Mouse (Mus musculus): ENCODE data around the gene Lrrc45. TPM values are rescaled to one million over a fixed set of nuclear protein-coding genes. Genes with fewer than 3 reads are reported as not detected.

The Lrrc45 gene
- total RNA-seq, 2 experiments from 2014 or later = 24.3 to 27.7 TPM

DNA sequence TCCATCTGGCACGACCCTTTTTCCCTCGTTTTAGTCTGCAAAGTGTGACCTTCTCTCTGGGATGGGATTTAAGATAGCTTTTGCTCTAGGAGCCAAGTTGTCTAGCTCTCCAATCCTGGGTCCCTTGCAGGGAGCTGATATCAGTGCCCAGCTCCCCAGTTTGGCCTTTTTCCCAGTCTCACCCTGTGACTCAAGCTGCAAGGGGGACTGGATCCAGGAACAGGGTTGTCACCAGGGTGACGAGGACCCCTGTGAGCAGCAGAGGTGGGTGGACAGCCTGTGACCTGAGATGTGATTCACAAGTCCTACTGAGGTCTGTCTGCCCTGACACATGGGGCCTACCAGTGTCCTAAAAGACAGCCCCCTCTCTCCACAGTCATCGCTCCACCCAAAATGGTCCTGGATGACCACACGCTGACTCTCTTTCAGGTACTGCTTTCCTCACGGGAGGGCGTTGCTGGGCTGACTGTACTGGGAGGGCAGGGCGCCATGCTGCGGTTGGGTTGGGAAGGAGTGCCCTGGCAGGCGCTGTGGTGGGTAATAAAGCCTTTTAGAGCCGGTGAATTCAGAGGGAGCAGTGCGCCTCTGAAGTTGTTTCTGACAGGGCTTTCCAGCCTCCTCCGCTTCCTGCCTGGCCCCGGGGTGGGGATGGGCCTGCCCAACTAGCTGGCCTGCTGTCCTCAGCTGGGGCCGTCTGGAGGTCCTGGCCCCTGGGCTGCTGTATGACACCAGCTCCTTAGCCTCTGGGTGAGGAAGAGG, 9.8 kb upstream of the Lrrc45 start:
- peak; percentile 72 to 77 for DNase-seq

DNA sequence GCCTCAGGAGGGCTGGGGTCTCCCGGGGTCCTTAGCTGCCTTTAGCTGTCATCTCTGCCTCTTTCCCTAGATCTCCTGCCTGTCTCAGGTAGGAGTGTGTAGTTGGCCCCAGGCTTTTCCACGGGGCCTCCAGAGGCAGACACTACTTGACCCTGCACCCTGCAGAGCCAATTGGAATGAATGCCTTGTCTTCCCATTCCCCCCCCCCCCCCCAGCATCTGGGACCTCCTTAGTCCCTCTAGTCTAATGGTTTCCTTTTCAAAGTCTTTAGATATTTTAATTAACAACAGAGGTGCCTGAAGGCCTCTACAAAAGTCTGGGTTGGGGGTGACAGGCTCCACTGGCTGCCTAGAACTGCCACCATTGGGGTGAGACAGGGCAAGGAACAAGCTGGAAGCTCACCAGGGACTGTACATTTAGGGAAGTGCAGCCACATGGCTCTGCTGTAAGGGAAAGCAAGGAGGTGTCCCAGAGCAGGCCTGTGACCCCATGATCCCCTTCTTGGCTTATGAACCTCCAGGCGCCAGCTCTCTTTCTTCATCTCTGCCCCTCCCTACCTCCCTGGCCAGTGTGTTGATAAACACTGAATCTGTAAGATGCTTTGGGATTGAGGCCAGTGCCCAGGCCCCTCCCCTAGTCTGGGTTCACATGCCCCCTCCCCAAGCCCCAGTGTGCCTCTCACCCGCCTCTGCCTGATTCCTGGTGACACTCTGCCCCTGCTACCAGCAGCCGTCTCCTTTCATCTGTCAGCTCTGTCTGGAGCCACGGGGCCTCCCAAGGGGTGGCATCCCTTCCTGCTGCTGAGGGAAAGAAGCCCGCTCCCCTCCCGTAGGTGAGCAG, 9.0 kb upstream of the Lrrc45 start:
- no peak for DNase-seq

DNA sequence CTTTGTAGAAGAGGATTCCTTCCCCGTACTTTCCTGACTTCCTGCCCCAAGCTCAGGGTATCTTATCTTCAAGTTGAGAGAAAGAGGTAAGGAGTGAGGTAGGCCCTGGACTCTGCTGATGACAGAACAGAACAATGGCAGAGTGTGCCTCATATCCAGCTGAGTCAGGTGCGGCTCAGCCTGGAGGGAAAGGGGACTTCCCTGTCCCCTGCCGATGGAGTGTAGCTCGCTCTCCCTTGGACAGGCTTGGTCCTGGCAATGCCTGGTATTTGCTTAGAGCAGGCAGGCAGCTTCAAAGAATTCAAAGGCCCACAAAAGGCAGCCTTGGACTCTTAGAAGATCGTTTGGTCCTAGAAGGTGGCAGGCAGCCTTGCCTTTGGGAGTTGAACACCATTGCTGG, 7.6 kb upstream of the Lrrc45 start:
- DNase-seq = no peak

DNA sequence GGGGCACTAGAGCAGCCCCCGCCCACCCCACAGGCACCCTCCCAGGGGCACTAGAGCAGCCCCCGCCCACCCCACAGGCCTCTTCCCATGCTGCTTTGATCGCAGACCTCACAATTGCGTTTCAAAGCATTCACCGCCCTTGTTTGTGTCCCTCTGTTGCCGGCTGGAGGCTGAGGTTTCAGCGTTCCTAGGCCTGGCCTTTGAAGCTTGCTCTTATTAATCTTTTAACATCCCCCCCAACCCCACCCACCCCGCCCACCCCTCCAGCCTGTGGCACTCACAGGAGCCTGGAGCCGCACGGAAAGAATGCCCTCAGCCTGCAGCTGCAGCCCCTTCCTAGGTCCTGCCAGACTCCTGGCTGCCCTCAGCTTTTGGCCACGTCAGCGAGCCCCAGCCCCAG, 6.5 kb upstream of the Lrrc45 start:
- DNase-seq = no peak

GRCm38 (mm10) chr11:120707969-120708368, 5.8 kb upstream of the Lrrc45 start:
- DNase-seq = no peak

DNA sequence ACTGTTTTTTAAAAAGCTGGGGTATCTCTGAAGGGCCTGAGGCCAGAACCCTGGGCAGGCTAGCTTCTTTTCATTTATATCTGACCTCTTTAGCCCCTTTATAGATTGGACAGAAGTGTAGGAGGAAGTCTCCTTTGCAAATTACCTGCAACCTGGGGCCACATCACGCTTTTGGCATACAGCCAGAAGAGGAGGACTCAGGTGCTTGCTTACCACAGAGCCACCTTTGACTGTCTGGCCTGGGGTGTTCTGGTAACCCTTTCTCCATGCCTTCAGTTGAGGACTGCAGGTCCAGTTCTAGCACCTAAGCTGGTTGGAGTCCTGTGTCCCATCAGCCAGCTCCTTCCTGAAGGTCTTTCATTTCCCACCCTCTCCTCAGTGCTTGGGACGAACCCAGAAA, 4.2 kb upstream of the Lrrc45 start:
- DNase-seq = no peak

- no peak for DNase-seq
Observed at GRCm38 (mm10) chr11:120710672-120711071, 3.1 kb upstream of the Lrrc45 start.

DNA sequence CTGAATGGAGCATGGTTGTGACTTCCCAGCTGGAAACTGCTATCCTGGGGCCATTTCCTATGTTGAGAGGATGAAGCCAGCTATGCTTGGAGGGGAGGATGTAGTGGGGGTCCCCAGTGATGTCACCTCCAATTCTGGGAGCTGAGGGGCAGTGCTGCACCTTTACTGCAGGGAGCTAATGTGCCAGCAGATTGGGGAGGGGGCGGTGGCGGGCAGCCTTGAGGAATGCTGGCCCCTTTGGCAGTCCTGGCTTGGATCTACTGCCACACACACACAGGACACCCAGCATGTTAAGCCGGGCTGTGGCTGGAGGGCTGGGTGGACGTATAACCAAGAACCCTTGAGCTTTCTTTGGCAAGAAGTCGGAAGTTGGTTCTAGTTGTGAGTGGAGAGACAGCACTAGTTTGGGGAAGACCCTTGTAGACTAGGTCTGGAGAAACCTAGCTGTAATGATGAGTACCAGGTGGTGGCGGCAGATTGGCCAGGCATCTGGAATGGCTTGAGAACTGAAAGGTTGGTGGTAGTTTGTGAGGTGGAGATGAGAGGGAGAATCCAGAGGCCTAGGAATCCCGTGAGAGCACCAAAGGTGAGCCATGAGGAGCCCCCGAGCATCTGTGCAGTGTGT, 1.6 kb upstream of the Lrrc45 start:
- no peak for DNase-seq

- peak; percentile 65 to 82 for DNase-seq
Observed at GRCm38 (mm10) chr11:120712771-120713568, 755 bp upstream of the Lrrc45 start.

DNA sequence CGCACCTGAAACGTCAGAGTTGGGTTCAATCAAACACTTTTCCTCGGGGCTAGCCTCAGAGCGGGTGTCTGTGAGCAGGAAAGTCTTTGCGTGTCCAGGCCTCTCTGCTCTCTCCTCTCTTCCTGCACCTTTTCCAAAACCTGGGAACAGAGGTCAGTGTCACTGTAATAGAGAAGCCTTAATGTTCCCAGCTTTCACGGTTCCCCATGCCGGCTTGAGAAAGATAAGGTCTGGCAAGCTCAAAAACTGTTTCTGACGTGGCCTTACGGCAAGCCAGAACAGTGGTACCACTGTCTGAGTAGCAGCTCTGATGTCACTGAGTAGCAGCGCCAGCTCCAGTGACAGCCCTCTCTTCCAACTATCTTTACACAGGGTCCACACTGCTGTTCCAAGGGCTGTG, 821 bp downstream of the Lrrc45 start:
- DNase-seq = no peak

DNA sequence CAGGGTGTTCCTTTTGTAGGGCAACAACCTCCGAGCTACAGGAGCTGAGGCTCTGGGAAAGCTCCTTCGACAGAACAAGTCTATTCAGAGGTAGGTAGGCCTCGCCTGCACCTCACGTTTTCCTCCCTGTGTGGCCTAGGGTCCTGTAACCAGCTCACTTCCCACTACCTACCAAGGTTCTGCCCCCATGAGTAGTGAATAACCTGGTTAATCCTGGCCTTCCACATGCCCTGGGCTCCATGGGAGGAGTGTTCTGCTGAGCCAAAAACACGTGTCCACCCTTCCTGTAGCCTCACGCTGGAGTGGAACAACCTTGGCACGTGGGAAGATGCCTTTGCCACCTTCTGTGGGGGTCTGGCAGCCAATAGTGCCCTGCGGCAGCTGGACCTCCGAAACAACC, 1.4 kb downstream of the Lrrc45 start:
- no peak for DNase-seq

DNA sequence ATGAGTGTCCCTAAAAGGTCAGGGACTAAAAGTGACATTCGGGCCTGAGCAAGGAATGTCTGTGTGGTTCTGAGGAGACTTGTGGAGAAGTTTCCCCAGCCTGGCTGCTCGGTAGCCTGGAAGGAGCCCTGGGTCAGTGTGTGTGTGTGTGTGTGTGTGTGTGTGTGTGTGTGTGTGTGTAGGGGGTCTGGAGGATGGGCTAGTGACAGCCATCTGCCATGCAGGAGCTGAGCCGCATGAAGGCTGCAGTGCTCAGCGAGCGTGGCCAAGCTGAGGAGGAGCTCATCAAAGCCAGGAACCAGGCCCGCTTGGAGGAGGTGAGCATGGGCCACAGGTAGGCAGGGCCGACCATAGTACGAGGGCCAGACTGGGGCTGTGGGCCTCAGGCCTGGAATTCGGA, 5.5 kb downstream of the Lrrc45 start:
- DNase-seq = no peak

DNA sequence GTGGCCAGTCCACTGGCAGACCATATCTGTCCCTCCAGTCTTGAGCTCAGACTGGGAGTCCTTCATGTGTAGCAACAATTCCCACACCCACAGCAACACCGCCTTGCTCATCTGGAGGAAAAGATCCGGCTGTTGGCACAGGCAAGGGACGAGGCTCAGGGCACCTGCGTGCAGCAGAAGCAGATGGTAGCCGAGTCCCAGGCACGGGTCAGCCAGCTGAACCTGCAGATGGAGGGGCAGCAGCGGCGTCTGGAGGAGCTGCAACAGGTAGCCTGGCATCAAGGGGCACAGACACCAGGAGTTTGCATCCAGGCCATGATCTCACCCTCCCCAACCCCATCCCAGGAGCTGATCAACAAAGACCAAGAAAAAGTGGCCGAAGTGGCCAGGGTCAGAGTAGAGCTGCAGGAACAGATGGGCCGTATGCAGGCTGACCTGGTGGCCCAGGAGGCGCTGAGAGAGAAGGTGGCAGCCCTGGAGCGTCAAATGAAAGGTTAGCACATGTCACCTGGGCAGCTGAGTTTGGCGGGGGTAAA, 6.2 kb downstream of the Lrrc45 start:
- no peak for DNase-seq

- peak; percentile 93 for DNase-seq
Observed at GRCm38 (mm10) chr11:120720450-120720849, 6.7 kb downstream of the Lrrc45 start.

- DNase-seq = peak; percentile 80 to 87
Observed at GRCm38 (mm10) chr11:120721124-120722066, 7.7 kb downstream of the Lrrc45 start, which contains the start of gene Rac3. Rac3 (plus strand) TSS chr11:120721470.

GRCm38 (mm10) chr11:120722067-120722630, 8.4 kb downstream of the Lrrc45 start:
- DNase-seq = no peak

- no peak for DNase-seq
Observed at GRCm38 (mm10) chr11:120722761-120723382, 9.1 kb downstream of the Lrrc45 start.

GRCm38 (mm10) chr11:120723509-120723908, 9.8 kb downstream of the Lrrc45 start:
- no peak for DNase-seq

DNA sequence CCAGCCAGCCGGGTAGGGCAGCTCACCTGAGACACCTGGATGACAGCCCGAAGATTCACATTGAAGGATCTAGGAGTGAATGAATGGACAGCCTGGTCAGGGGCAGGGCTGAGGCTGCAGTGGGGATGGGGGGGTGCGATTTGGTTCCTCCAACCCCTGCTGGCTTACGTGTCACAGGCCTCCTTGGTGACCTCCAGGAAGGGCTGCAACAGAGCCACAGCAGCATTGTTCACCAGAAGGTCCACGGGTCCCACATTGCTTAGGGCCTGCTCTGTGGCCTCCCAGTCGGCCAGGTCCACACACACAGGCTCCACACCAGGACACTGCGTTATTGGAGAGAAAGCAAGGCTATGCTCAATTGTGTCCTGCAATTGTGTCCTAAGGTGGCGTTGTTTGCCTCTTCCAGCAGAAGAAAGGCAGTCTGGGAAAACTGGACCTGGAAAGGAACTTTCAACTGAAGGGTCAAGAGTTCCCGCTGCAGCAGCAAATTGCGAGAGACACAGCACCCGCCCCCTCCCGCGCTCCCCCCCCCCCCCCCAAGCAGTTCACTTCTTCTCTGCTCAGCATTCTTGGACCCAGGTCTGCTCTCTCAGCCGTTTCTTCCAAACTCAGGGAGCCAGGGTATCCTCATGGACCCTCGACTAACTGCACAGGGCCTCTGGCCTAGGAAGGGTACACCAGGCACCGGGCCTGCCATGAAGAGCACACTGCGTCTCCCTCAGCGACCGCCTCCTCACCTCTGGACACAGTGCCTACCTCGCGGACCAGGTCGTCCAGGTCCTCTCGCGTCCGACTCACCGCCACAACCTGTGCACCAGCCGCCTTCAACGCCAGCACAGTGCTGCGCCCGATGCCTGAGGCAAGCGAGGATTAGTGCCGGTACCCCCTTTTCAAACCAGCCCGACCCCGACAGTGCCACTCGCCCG, 12.8 kb downstream of the Lrrc45 start:
- no peak for DNase-seq
